Mouse (Mus musculus): Measurements from ENCODE around the gene Gsn.

- TF ChIP-seq CTCF (conservative IDR thresholded peaks at IDR 0.05; ENCODE audit: low read length) (no peak), NANOG (IDR thresholded peaks at IDR 0.05; ENCODE audit: borderline replicate concordance, low read length) (no peak)
These were observed 58.1 kb downstream of the Gsn start for GRCm38 (mm10) chr2:35314300-35314699.
